Mouse (Mus musculus) ES-Bruce4 (cell line): Measurements from ENCODE around the gene Cracr2b.

Experiments
- CTCF ChIP-seq: IDR thresholded peaks from one replicate; pipeline ENCODE4 v1.8.1; 2011; ENCODE audit warnings: low read depth, low read length
- EP300 ChIP-seq: IDR thresholded peaks from 2 replicates; pipeline ENCODE4 v1.6.1; 2011; ENCODE audit warnings: low read depth, low read length; ENCODE audit not compliant: insufficient read depth
- POLR2A ChIP-seq: IDR thresholded peaks from one replicate; pipeline ENCODE4 v1.8.1; 2011; ENCODE audit warnings: low read length; ENCODE audit not compliant: insufficient read depth

GRCm38 (mm10) chr7:141431434-141432185 lies 29.3 kb upstream of the Cracr2b start:
- TF ChIP-seq CTCF: no peak
- TF ChIP-seq EP300: no peak
- TF ChIP-seq POLR2A: no peak
